Mouse (Mus musculus) MEL (cell line): ENCODE results near the gene Naif1. TPM values are rescaled to one million over a fixed set of nuclear protein-coding genes. Genes with fewer than 3 reads are reported as not detected.
A peak's percentile ranks its signal among the peaks of the same experiment; 100 is the strongest.

Experiments
- DNase-seq: peaks from one replicate; pipeline ENCODE4 v3.0.0; 2011; ENCODE audit warnings: low read depth, low spot score
- H3K27ac ChIP-seq: 2 replicates; pipeline ENCODE4 v1.5.1; 2012; ENCODE audit warnings: low read depth, mild to moderate bottlenecking, control low read depth, low read length, moderate library complexity; ENCODE audit not compliant: control insufficient read depth
- H3K27me3 ChIP-seq, 2 experiments: fragments of 150-350 bp in 1 of 2; sonication (generic) in 1 of 2; 2 replicates each; pipeline ENCODE4 v1.6.1; 2012; ENCODE audit warnings: low read length in 2 of 2, mild to moderate bottlenecking in 2 of 2, improper control_type of control experiment in 1 of 2, moderate library complexity in 1 of 2; ENCODE audit not compliant: insufficient read depth in 2 of 2, control insufficient read depth in 1 of 2
- H3K36me3 ChIP-seq, 2 experiments: 2 replicates each; pipeline ENCODE4 v1.6.1; 2012 to 2014; ENCODE audit warnings: low read length in 2 of 2, improper control_type of control experiment in 1 of 2, inconsistent platforms in 1 of 2, mild to moderate bottlenecking in 1 of 2; ENCODE audit not compliant: insufficient read depth in 2 of 2, control insufficient read depth in 1 of 2
- H3K4me1 ChIP-seq, 2 experiments: fragments of 150-350 bp in 1 of 2; sonication (generic) in 1 of 2; 2 replicates each; pipeline ENCODE4 v1.6.1; 2012; ENCODE audit warnings: low read length in 2 of 2, improper control_type of control experiment in 1 of 2, mild to moderate bottlenecking in 1 of 2; ENCODE audit not compliant: insufficient read depth in 2 of 2, control insufficient read depth in 1 of 2
- H3K4me3 ChIP-seq, 2 experiments: fragments of 150-350 bp in 1 of 2; sonication (generic) in 1 of 2; 2 replicates each; pipeline ENCODE4 v1.5.1; 2012; ENCODE audit warnings: low read depth in 2 of 2, low read length in 2 of 2, mild to moderate bottlenecking in 2 of 2, moderate library complexity in 2 of 2, control low read depth in 1 of 2, improper control_type of control experiment in 1 of 2; ENCODE audit not compliant: control insufficient read depth in 1 of 2, insufficient read depth in 1 of 2
- H3K79me2 ChIP-seq: 2 replicates; pipeline ENCODE4 v1.6.1; 2012; ENCODE audit warnings: mild to moderate bottlenecking, low read length, moderate library complexity; ENCODE audit not compliant: control insufficient read depth, poor library complexity, insufficient read depth
- H3K9ac ChIP-seq: 2 replicates; pipeline ENCODE4 v1.6.1; 2012; ENCODE audit warnings: low read depth, mild to moderate bottlenecking, control low read depth, low read length, moderate library complexity; ENCODE audit not compliant: control insufficient read depth, poor library complexity, severe bottlenecking
- H3K9me3 ChIP-seq: fragments of 150-350 bp; sonication (generic); replicated peaks from 2 replicates; pipeline ENCODE4 v1.6.1; 2012; ENCODE audit warnings: mild to moderate bottlenecking, low read length, improper control_type of control experiment, moderate library complexity; ENCODE audit not compliant: insufficient read depth
- CTCF ChIP-seq, 3 experiments: IDR thresholded peaks in 2 of 3; conservative IDR thresholded peaks in 1 of 3; 2 replicates each; pipeline ENCODE4 v1.5.1; 2011 to 2012; ENCODE audit warnings: low read length in 3 of 3, low read depth in 2 of 3, mild to moderate bottlenecking in 2 of 3, improper control_type of control experiment in 1 of 3, inconsistent platforms in 1 of 3, mixed read lengths in 1 of 3, moderate library complexity in 1 of 3; ENCODE audit not compliant: control insufficient read depth in 1 of 3, insufficient read depth in 1 of 3, poor library complexity in 1 of 3, severe bottlenecking in 1 of 3
- E2F4 ChIP-seq: IDR thresholded peaks from 2 replicates; pipeline ENCODE4 v1.6.1; 2011; ENCODE audit warnings: low read depth, low read length, improper control_type of control experiment, borderline replicate concordance
- EP300 ChIP-seq, 2 experiments: IDR thresholded peaks; 2 replicates each; pipeline ENCODE4 v1.6.1; 2011; ENCODE audit warnings: improper control_type of control experiment in 2 of 2, low read length in 2 of 2, low read depth in 1 of 2, mild to moderate bottlenecking in 1 of 2
- GABPA ChIP-seq: IDR thresholded peaks from 2 replicates; pipeline ENCODE4 v1.6.1; 2012; ENCODE audit warnings: low read depth, mild to moderate bottlenecking, inconsistent platforms, low read length, improper control_type of control experiment, moderate library complexity
- GATA1 ChIP-seq: IDR thresholded peaks from 2 replicates; pipeline ENCODE4 v1.6.1; 2011; ENCODE audit warnings: low read depth, low read length, improper control_type of control experiment
- HCFC1 ChIP-seq: IDR thresholded peaks from 2 replicates; pipeline ENCODE4 v1.6.1; 2012; ENCODE audit warnings: low read depth, mild to moderate bottlenecking, inconsistent platforms, low read length, improper control_type of control experiment, moderate library complexity
- MAZ ChIP-seq: IDR thresholded peaks from 2 replicates; pipeline ENCODE4 v1.6.1; 2012; ENCODE audit warnings: low read depth, mild to moderate bottlenecking, inconsistent platforms, low read length, improper control_type of control experiment
- MXI1 ChIP-seq: IDR thresholded peaks from 2 replicates; pipeline ENCODE4 v1.6.1; 2011; ENCODE audit warnings: mild to moderate bottlenecking, low read depth, low read length, improper control_type of control experiment
- MYC ChIP-seq: IDR thresholded peaks from 2 replicates; pipeline ENCODE4 v1.6.1; 2011; ENCODE audit warnings: low read depth, mild to moderate bottlenecking, low read length, improper control_type of control experiment, moderate library complexity
- NELFE ChIP-seq: IDR thresholded peaks from 2 replicates; pipeline ENCODE4 v1.6.1; 2011; ENCODE audit warnings: low read depth, low read length, improper control_type of control experiment
- POLR2AphosphoS5 ChIP-seq: IDR thresholded peaks from 2 replicates; pipeline ENCODE4 v1.6.1; 2012; ENCODE audit warnings: low read depth, borderline replicate concordance, mild to moderate bottlenecking, inconsistent platforms, low read length, moderate library complexity, mixed read lengths
- RAD21 ChIP-seq: IDR thresholded peaks from 2 replicates; pipeline ENCODE4 v1.6.1; 2011; ENCODE audit warnings: mild to moderate bottlenecking, low read depth, low read length, improper control_type of control experiment
- SIN3A ChIP-seq: IDR thresholded peaks from 2 replicates; pipeline ENCODE4 v1.6.1; 2012; ENCODE audit warnings: low read length, improper control_type of control experiment, inconsistent platforms
- SMC3 ChIP-seq: IDR thresholded peaks from 2 replicates; pipeline ENCODE4 v1.6.1; 2011; ENCODE audit warnings: low read depth, low read length, improper control_type of control experiment
- TAL1 ChIP-seq: IDR thresholded peaks from 2 replicates; pipeline ENCODE4 v1.6.1; 2012; ENCODE audit warnings: mild to moderate bottlenecking, inconsistent platforms, low read length, moderate library complexity, mixed read lengths
- TBP ChIP-seq: IDR thresholded peaks from 2 replicates; pipeline ENCODE4 v1.8.0; 2011; ENCODE audit warnings: low read depth, low read length, improper control_type of control experiment
- UBTF ChIP-seq: IDR thresholded peaks from 2 replicates; pipeline ENCODE4 v1.6.1; 2012; ENCODE audit warnings: low read depth, mild to moderate bottlenecking, inconsistent platforms, low read length, improper control_type of control experiment, moderate library complexity, borderline replicate concordance; ENCODE audit not compliant: insufficient read depth
- ZC3H11A ChIP-seq: IDR thresholded peaks from 2 replicates; pipeline ENCODE4 v1.6.1; 2012; ENCODE audit warnings: low read depth, mild to moderate bottlenecking, inconsistent platforms, low read length, improper control_type of control experiment
- ZKSCAN1 ChIP-seq: IDR thresholded peaks from 2 replicates; pipeline ENCODE4 v1.6.1; 2012; ENCODE audit warnings: low read depth, mild to moderate bottlenecking, inconsistent platforms, low read length, improper control_type of control experiment, moderate library complexity
- ZMIZ1 ChIP-seq: IDR thresholded peaks from 2 replicates; pipeline ENCODE4 v1.6.1; 2012; ENCODE audit warnings: low read depth, mild to moderate bottlenecking, inconsistent platforms, low read length, improper control_type of control experiment, moderate library complexity
- ZNF384 ChIP-seq: IDR thresholded peaks from 2 replicates; pipeline ENCODE4 v1.6.1; 2012; ENCODE audit warnings: low read depth, mild to moderate bottlenecking, inconsistent platforms, low read length, improper control_type of control experiment
- polyA plus RNA-seq, 2 experiments: library from polyadenylated mRNA; stranded (reverse) in 1 of 2; unstranded in 1 of 2; fragments of >175 nt in 1 of 2; fragments of >200 nt in 1 of 2; gene quantifications; 2 replicates each; pipeline versions ENCODE4 v1.2.1 to v1.2.4; 2012; ENCODE audit warnings: low replicate concordance in 2 of 2, low read depth in 1 of 2; ENCODE audit not compliant: insufficient read length in 2 of 2, insufficient read depth in 1 of 2, missing spikeins in 1 of 2
- total RNA-seq: library from RNA; depleted of rRNA; stranded (reverse); fragments of 300-350 nt; gene quantifications from 2 replicates; pipeline ENCODE4 v1.2.3, GENCODE M21; 2012

The Naif1 gene
- total and polyA plus RNA-seq, 3 experiments, result 4.9 to 8.5 TPM; not detected in 1

DNA sequence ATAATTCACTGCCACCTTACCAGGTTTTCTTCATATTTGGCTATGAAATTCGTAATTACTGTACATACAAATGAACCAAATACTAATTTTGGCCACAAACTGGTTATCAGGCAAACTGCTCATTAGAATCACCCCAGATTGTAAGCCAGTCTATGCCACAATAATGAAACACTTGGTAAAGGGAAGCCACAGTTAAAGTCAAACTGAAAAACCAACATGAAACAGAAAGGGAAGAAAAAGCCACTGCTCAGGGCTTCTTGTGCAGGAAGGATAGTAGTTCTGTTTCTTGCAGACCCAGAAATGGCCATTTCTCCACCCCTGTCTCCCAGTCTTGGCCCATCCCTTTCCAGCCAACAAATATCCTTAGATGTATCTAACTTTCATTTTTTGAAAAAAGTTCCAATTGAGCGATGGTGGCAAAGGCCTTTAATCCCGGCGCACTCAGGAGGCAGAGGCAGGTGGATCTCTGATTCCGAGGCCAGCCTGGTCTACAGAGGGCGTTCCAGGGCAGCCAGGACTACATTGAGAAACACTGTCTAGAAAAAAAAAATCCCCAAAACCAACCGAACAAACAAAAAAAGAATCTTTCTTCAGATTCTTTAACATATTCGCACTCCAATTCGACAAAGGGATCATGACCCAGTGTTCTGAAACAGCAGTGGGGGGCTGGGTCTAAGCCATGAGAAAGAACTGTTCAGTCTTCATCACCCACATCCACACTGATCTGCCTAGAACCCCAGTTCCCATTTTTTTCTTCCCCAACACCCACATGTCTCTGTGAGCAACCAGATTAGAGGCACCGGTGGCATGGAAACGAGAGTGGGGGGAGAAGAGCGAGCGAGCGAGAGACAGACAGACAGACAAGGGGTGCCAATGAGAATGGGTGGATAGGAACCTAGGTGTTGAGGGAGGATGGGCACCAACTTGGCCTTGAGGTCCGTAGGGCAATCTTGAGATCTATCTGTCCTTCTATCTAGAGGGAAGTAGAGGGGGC is at the start of gene Naif1 (continued):
- TF ChIP-seq TAL1 (peak; percentile 59), NELFE (no peak), MAZ (peak; percentile 60; the same call in 1 of the 2 replicates), E2F4 (no peak), GABPA (no peak), ZMIZ1 (no peak)

- Histone ChIP-seq H3K36me3 (no peaks in the 10 kb centered on the region), H3K79me2 (no peaks in the 10 kb centered on the region), H3K27ac (no peak overlapping the region), H3K27me3 (no peaks in the 10 kb centered on the region), H3K9ac (no peak overlapping the region), H3K4me1 (no peaks in the 10 kb centered on the region), H3K9me3 (no peaks in the 10 kb centered on the region), H3K4me3 (no peak overlapping the region)
- DNase-seq, result peak; percentile 97
- TF ChIP-seq HCFC1 (peak; percentile 65), UBTF (no peak), GATA1 (peak; percentile 61; the same call in 1 of the 2 replicates), SIN3A (peak; percentile 75; the same call in 1 of the 2 replicates), ZKSCAN1 (no peak), ZNF384 (peak; percentile 42; the same call in 1 of the 2 replicates), MXI1 (peak; percentile 33; the same call in 1 of the 2 replicates), CTCF (IDR thresholded peaks at IDR 0.05 in 2 of 3, conservative IDR thresholded peaks at IDR 0.05 in 1 of 3; ENCODE audit: control insufficient read depth in 1 of 3, insufficient read depth in 1 of 3, low read depth in 2 of 3, low read length in 3 of 3, poor library complexity in 1 of 3, severe bottlenecking in 1 of 3) (peak; percentile 99 to 100 (median 100)), TBP (0 out of 2 replicates have a peak, but pooled peaks have one; percentile 31), POLR2AphosphoS5 (no peak), SMC3 (peak; percentile 100), RAD21 (peak; percentile 87), EP300 (IDR thresholded peaks at IDR 0.05; ENCODE audit: low read depth in 1 of 2, low read length in 2 of 2) (peak in 1 of 2 experiments; percentile 46; a peak in 2 of 4 replicates), ZC3H11A (peak; percentile 96), MYC (peak; percentile 78)
These were observed 45.6 kb upstream of the Naif1 start for GRCm38 (mm10) chr2:32404663-32405062.
